Mouse (Mus musculus) cerebellum, adult 18-20 months (tissue): ENCODE measurements around the gene Polr3b.
A peak's percentile ranks its signal among the peaks of the same experiment; 100 is the strongest.

Source experiments
- DNase-seq, 2 experiments: peaks; one replicate each; pipeline ENCODE4 v3.0.0; 2021

Polr3b gene

GRCm38 (mm10) chr10:84676511-84676910, 54.4 kb downstream of the Polr3b start:
- no peak for DNase-seq

GRCm38 (mm10) chr10:84677871-84678270, 55.8 kb downstream of the Polr3b start:
- no peak for DNase-seq

- DNase-seq = no peak
Observed at GRCm38 (mm10) chr10:84678441-84678840, 56.3 kb downstream of the Polr3b start.

- DNase-seq = no peak
Observed at GRCm38 (mm10) chr10:84685444-84686121, 63.5 kb downstream of the Polr3b start.

GRCm38 (mm10) chr10:84686122-84686497, 64.0 kb downstream of the Polr3b start:
- no peak for DNase-seq

GRCm38 (mm10) chr10:84686705-84687104, 64.6 kb downstream of the Polr3b start:
- DNase-seq = no peak

GRCm38 (mm10) chr10:84687736-84688135, 65.6 kb downstream of the Polr3b start:
- DNase-seq = no peak

- no peak for DNase-seq
Observed at GRCm38 (mm10) chr10:84689846-84690245, 67.8 kb downstream of the Polr3b start.

- no peak for DNase-seq
Observed at GRCm38 (mm10) chr10:84690818-84691217, 68.7 kb downstream of the Polr3b start.

- DNase-seq = no peak
Observed at GRCm38 (mm10) chr10:84691692-84692091, 69.6 kb downstream of the Polr3b start.

GRCm38 (mm10) chr10:84693841-84694638, 71.9 kb downstream of the Polr3b start:
- no peak for DNase-seq

- DNase-seq = no peak
Observed at GRCm38 (mm10) chr10:84700236-84700987, 78.3 kb downstream of the Polr3b start.

GRCm38 (mm10) chr10:84701110-84701509, 79.0 kb downstream of the Polr3b start:
- peak; percentile 20 to 28 for DNase-seq

- DNase-seq = no peak
Observed at GRCm38 (mm10) chr10:84702115-84702514, 80.0 kb downstream of the Polr3b start.

GRCm38 (mm10) chr10:84704594-84704993, 82.5 kb downstream of the Polr3b start:
- no peak for DNase-seq

GRCm38 (mm10) chr10:84705234-84705633, 83.1 kb downstream of the Polr3b start:
- no peak for DNase-seq

- no peak for DNase-seq
Observed at GRCm38 (mm10) chr10:84706543-84706942, 84.5 kb downstream of the Polr3b start.

GRCm38 (mm10) chr10:84707226-84707625, 85.1 kb downstream of the Polr3b start:
- no peak for DNase-seq

- DNase-seq = no peak
Observed at GRCm38 (mm10) chr10:84707752-84708530, 85.8 kb downstream of the Polr3b start.

- DNase-seq = no peak
Observed at GRCm38 (mm10) chr10:84710192-84710591, 88.1 kb downstream of the Polr3b start.

GRCm38 (mm10) chr10:84710827-84711226, 88.7 kb downstream of the Polr3b start:
- DNase-seq = no peak

- no peak for DNase-seq
Observed at GRCm38 (mm10) chr10:84711479-84711878, 89.4 kb downstream of the Polr3b start.

GRCm38 (mm10) chr10:84711940-84712339, 89.8 kb downstream of the Polr3b start:
- no peak for DNase-seq
